Mouse (Mus musculus): Measurements from ENCODE around the gene 3110040M04Rik.
"Not testable (repeated sequence)": the region's sequence is repeated elsewhere in the genome, so short reads cannot be mapped to it uniquely, and the experiment has no call there.

The 3110040M04Rik gene

GRCm38 (mm10) chr1:151203818-151204217 is at the start of gene 3110040M04Rik:
Gene 3110040M04Rik, plus strand, starts transcription at chr1:151204121.
- DNase-seq: not testable (repeated sequence)

GRCm38 (mm10) chr1:151154131-151154530 is 49.8 kb upstream of the 3110040M04Rik start:
- not testable (repeated sequence) for DNase-seq

GRCm38 (mm10) chr1:151156129-151156528 is 47.8 kb upstream of the 3110040M04Rik start:
- DNase-seq: no peak

DNA sequence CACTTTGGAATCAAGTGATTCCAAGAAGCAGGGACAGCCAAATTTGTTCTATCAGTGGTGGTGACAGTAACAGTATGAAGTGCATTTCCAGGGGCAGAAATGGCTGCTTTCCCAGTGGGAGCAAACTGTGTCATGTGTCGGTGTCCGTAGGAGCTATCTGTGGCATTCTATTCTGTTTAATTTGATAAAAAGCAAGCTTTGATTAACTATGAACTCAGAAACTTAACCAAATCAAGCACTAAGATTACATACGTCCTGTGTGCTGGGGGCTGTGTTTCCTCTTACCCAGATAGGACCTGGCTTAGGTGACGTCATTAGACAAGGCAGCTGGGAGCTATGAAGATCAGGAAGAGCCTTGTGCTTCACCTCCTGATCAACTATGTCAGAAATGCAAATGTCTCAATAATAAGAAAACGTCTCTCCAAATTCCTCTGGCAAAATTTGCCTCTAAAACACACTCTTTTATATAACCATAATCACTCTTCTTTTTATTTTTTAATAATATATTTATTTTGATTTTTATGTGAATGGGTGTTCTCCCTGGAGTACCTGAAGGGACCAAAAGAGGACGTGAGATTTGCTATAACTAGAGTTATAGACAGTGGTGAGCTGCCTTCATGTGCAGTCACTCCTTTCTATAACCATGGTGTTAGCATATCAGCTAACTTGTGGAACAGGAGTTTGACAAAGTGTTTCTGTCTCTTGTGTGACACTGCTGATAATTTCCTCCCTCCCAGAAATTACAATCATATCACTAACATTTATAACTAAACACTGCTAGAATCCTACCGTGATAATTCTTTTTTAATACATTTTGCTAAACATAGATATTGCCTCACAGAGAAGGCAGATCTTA is 46.9 kb upstream of the 3110040M04Rik start:
- no peak for DNase-seq

- no peak for DNase-seq
These were observed 45.7 kb upstream of the 3110040M04Rik start for GRCm38 (mm10) chr1:151157963-151158856.

GRCm38 (mm10) chr1:151158857-151159510 is 44.9 kb upstream of the 3110040M04Rik start:
- DNase-seq: no peak

DNA sequence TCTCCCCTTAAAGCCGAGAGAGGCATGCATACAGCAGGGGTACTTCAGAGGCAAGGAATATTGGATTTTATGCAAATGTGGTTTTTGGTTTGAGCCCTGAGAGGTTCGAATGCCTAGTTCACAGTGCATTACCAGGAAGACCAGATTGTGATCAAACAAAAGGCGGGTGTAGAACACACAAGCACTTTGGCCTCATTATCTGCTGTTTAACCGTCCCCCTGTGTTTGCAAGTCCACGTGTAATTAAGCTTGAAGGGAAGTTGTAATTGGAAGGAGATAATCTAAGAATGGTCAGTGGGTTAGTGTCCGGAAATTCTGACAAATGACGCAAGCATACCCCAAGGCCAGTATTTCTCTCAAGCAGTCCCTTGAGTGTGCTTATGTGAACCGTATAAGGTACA is 37.9 kb upstream of the 3110040M04Rik start:
- DNase-seq: no peak

DNA sequence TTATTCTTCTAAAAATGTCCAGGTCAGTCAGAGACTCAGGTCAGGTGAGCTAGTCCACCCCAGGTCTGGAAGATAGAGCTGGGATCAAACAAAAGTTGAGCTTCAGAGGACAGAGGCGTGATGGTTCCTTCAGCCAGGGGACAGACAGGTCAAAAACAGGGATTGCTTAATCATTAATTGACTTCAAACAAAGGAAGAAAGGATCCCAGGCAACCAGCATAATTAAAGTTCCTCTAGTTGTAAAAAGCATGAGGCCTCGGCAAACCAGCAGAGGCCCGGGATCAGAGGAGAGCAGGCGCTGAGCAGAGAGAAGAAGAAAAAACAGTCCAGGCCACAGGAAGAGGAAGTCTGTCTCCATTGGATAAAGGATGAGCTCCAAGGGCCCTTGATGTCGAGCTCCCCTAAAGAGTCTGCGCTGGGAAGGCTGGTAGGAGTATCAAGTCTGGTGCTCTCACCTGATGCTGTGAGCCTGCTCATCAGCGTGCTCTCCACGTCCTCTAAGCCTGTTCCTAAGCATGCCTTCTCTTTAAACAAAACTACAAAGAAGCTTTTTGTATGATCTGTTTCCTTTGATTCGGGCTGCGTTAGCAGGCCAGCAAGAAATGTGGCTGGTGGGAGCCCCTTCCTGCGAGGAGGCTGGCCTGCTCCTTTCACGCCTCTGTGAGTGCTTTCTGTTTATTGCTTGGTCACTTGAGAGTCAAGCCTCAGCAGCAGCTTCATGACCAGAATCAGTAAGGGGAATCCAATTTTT is 36.4 kb upstream of the 3110040M04Rik start:
- no peak for DNase-seq

- no peak for DNase-seq
These were observed 35.3 kb upstream of the 3110040M04Rik start for GRCm38 (mm10) chr1:151168637-151169036.

GRCm38 (mm10) chr1:151171572-151172461 is 32.1 kb upstream of the 3110040M04Rik start:
- no peak for DNase-seq

DNA sequence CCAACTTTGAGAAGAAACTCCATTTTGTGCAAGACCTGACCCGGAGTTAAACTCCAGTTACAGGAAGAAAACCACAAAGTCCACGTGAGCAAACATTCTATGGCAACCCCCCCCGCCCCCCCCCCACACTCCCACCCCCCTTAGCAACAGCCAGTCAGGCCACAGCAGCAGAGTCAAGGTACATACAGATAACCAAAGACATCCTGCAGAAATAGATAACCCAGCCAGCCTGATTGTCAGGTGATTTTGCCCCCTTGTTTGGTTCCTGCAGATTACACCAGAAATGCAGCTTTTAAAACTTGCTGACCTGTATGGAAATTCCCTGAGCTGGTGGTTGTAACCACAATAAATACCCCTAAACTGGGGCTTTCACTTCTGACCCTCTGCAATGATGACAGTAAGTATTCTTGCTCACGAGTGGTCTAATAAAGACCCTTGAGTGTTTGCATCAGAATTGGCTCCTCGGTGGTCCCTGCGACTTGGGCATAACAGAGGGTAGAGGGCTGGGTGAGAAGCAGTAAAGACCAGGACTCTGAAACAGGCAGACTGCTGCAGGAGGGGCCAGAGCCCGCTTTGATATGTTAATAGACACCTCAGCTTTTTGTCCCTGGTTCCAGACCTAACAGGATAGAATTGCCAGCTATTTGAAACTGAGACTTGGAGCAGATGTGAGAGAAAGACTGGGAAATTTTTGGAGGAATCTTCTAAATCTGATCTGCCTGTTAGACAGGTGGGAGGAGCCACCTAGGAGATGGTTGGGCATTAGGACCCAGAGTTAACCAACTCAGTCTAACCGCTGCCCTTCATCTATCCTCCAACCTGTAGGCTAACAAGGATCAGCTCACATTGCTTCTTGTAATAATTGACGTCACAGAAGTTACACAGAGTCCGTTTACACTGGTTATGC is 26.6 kb upstream of the 3110040M04Rik start:
- DNase-seq: no peak

DNA sequence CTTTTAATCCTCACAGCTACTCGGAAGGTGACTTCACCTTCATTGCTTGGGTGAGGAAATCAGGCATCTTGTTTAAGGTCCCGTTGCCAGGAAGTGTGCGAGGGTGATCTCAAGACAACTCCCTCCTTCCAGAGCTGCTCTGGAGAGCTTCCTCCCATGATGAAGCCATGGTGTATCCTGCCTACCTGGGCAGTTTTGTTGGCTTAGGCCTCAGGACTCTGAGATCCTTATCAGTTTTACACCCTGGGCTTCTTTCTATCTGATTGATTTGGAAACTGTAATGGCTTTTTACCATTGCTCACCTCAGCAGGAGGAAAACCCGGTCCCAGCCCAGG is 26.0 kb upstream of the 3110040M04Rik start:
- DNase-seq: no peak

DNA sequence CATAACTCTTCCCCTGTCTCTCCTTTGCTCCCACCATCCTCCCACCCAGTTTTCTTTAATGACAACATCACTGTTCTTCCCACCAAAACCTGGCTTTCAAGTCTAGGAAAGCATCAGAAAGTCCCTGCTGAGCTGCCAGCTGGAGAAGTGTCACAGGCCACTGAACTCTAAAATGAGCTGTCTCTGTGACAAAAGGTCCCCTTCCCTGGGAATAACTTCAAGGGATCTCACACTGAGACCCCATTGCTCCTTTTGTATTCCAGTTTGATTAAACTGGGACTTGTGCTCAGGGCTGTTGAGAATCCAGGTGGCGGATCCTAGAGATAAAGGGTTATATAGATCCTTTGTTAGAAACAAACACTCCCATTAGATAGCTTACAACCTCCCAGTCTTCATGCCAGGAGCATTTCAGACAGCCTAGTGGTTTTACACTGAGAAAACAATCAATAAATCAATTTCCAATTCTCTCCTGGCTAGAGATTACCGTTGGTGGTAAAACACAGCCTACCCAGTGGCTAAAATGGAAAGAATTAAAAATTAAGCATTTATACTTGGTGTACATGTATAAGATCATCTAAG is 25.3 kb upstream of the 3110040M04Rik start:
- no peak for DNase-seq

GRCm38 (mm10) chr1:151180167-151180566 is 23.8 kb upstream of the 3110040M04Rik start:
- DNase-seq: no peak

DNA sequence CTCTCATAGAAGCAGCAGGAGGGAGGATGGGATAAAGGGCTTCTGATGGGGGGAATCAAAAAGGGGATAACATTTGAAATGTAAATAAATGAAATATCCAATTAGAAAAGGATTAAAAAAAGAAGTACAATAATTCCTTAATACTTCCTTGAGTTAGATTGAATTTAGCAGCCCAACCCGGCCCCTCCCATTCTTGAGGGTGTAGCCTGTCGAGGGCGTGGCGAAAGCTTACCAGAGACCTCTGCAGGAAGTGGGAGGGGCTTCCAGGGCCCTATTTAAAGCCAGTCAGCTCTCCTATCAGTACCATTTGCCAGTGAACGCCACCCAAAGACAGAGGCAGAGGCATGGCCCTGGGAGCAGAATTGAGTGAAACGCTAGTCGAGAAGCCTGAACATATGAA is 21.7 kb upstream of the 3110040M04Rik start, which contains the start of gene Gm47985:
Gene Gm47985, plus strand, starts transcription at position 272 of the 400 bp plus-strand sequence.
- not testable (repeated sequence) for DNase-seq

- not testable (repeated sequence) for DNase-seq
These were observed 17.7 kb upstream of the 3110040M04Rik start for GRCm38 (mm10) chr1:151186186-151186585.

- not testable (repeated sequence) for DNase-seq
These were observed 17.0 kb upstream of the 3110040M04Rik start for GRCm38 (mm10) chr1:151186879-151187424.

DNA sequence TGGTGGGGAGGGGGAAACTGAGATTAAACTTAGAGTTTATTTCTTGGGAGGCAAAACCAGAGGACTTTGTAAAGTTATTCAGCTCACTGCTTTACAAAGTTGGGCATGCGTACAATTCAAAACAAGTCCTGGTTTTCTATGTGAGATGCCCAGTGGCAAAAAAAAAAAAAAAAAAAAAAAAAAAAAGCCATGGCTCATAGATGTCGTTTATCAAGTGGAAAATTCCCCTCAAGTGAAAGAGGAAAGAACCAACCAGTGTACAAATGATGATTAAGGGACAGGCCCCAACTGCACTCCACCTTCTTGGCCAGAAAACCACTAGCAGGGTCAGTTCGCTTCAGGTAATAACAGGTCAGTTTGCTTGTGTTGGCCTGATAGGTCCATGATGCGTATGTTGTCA is 15.5 kb upstream of the 3110040M04Rik start:
- no peak for DNase-seq

DNA sequence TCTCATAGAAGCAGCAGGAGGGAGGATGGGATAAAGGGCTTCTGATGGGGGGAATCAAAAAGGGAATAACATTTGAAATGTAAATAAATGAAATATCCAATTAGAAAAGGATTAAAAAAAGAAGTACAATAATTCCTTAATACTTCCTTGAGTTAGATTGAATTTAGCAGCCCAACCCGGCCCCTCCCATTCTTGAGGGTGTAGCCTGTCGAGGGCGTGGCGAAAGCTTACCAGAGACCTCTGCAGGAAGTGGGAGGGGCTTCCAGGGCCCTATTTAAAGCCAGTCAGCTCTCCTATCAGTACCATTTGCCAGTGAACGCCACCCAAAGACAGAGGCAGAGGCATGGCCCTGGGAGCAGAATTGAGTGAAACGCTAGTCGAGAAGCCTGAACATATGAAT is 11.8 kb upstream of the 3110040M04Rik start, which contains the start of gene Gm8947:
Gene Gm8947, plus strand, starts transcription at position 302 of the 400 bp plus-strand sequence.
- not testable (repeated sequence) for DNase-seq
